Mouse (Mus musculus) stomach, embryonic 15.5 days (tissue): Measurements from ENCODE around the gene Lats2. TPM values are rescaled to one million over a fixed set of nuclear protein-coding genes. Genes with fewer than 3 reads are reported as not detected.
"Not testable (repeated sequence)": the region's sequence is repeated elsewhere in the genome, so short reads cannot be mapped to it uniquely, and the experiment has no call there.

Experiments used
- ATAC-seq: fragments of 200-750 bp; cut with Nextera tagmentation; 2 replicates; pipeline ENCODE4 v1.8.0; 2017; ENCODE audit warnings: low read depth, moderate number of reproducible peaks, moderate TSS enrichment; ENCODE audit not compliant: insufficient read depth, low FRiP score
- H3K27ac ChIP-seq: fragments of 300-500 bp; sonication (generic); 2 replicates; pipeline ENCODE4 v1.5.1; 2015; ENCODE audit warnings: mild to moderate bottlenecking, inconsistent platforms
- H3K27me3 ChIP-seq: fragments of 300-500 bp; sonication (generic); replicated peaks from 2 replicates; pipeline ENCODE4 v1.6.1; 2015; ENCODE audit warnings: inconsistent platforms
- H3K36me3 ChIP-seq: fragments of 300-500 bp; sonication (generic); 2 replicates; pipeline ENCODE4 v1.6.1; 2015; ENCODE audit warnings: inconsistent platforms
- H3K4me1 ChIP-seq: fragments of 300-500 bp; sonication (generic); 2 replicates; pipeline ENCODE4 v1.6.1; 2015; ENCODE audit warnings: inconsistent platforms
- H3K4me2 ChIP-seq: fragments of 300-500 bp; sonication (generic); 2 replicates; pipeline ENCODE4 v1.6.1; 2015; ENCODE audit warnings: mild to moderate bottlenecking, inconsistent platforms
- H3K4me3 ChIP-seq: fragments of 300-500 bp; sonication (generic); replicated peaks from 2 replicates; pipeline ENCODE4 v1.5.1; 2015; ENCODE audit warnings: inconsistent platforms
- H3K9ac ChIP-seq: fragments of 300-500 bp; sonication (generic); 2 replicates; pipeline ENCODE4 v1.6.1; 2015; ENCODE audit warnings: inconsistent platforms
- H3K9me3 ChIP-seq: fragments of 300-500 bp; sonication (generic); 2 replicates; pipeline ENCODE4 v1.6.1; 2016; ENCODE audit warnings: inconsistent platforms
- WGBS: fragments of 180-500 bp; shearing (Covaris S2); methylation state at CpG from one replicate; pipeline ENCODE4 v1.1.7; 2015; 5-methylcytosine and 5-hydroxymethylcytosine counted together
- polyA plus RNA-seq: library from polyadenylated mRNA; unstranded; fragments of >200 nt; fragmentation: Nextera tagmentation; extraction: Ambion mirVana; gene quantifications from 2 replicates; pipeline ENCODE4 v1.2.1, GENCODE M21; 2015

The Lats2 gene
- polyA plus RNA-seq, 1 experiment from 2014 or later: 19.1 TPM

GRCm38 (mm10) chr14:57690681-57691080 lies 67.5 kb downstream of the Lats2 start:
- Histone ChIP-seq H3K4me3 (no peak overlapping the region), H3K4me1 (no peaks in the 10 kb centered on the region), H3K4me2 (no peak overlapping the region), H3K36me3 (peaks cover 12% of the 10 kb centered on the region), H3K27ac (no peak overlapping the region), H3K9me3 (no peaks in the 10 kb centered on the region), H3K9ac (no peak overlapping the region), H3K27me3 (no peaks in the 10 kb centered on the region)
- 87% methylated on average over 8 of the region's 8 CpGs for WGBS
- no peak for ATAC-seq

- not testable (repeated sequence) for H3K9me3 ChIP-seq, H3K27ac ChIP-seq, H3K9ac ChIP-seq, H3K4me1 ChIP-seq, H3K27me3 ChIP-seq, H3K4me2 ChIP-seq, ATAC-seq, H3K36me3 ChIP-seq, H3K4me3 ChIP-seq
- 89% methylated on average over 7 of the region's 7 CpGs for WGBS
These were observed 70.1 kb downstream of the Lats2 start for GRCm38 (mm10) chr14:57688066-57688465.

GRCm38 (mm10) chr14:57687441-57687840 lies 70.7 kb downstream of the Lats2 start:
- Histone ChIP-seq H3K9ac (no peak overlapping the region), H3K36me3 (peaks cover 5% of the 10 kb centered on the region; the same call in 1 of the 2 replicates), H3K4me1 (no peaks in the 10 kb centered on the region), H3K27me3 (no peaks in the 10 kb centered on the region), H3K4me3 (no peak overlapping the region), H3K27ac (no peak overlapping the region), H3K4me2 (no peak overlapping the region), H3K9me3 (no peaks in the 10 kb centered on the region)
- no peak for ATAC-seq
- WGBS: 81% methylated on average over 5 of the region's 5 CpGs

- WGBS: 93% methylated on average over 6 of the region's 6 CpGs
These were observed 71.5 kb downstream of the Lats2 start for GRCm38 (mm10) chr14:57686647-57687046.

GRCm38 (mm10) chr14:57684579-57684978 lies 73.6 kb downstream of the Lats2 start:
- Histone ChIP-seq H3K36me3 (no peaks in the 10 kb centered on the region), H3K4me1 (no peaks in the 10 kb centered on the region), H3K9ac (no peak overlapping the region), H3K9me3 (no peaks in the 10 kb centered on the region), H3K4me2 (no peak overlapping the region), H3K4me3 (no peak overlapping the region), H3K27ac (no peak overlapping the region), H3K27me3 (no peaks in the 10 kb centered on the region)
- WGBS: 3% methylated on average over 1 of the region's 1 CpGs
- ATAC-seq: no peak

More at GRCm38 (mm10) chr14:57686647-57687046, 71.5 kb downstream of the Lats2 start:
- Histone ChIP-seq H3K4me2 (no peak overlapping the region), H3K9me3 (no peaks in the 10 kb centered on the region), H3K27ac (no peak overlapping the region), H3K9ac (no peak overlapping the region), H3K4me3 (no peak overlapping the region), H3K27me3 (no peaks in the 10 kb centered on the region), H3K36me3 (peaks cover 2% of the 10 kb centered on the region; the same call in 1 of the 2 replicates), H3K4me1 (no peaks in the 10 kb centered on the region)
- ATAC-seq: no peak

- no peaks in the 10 kb centered on the region for H3K9me3 ChIP-seq
- no peaks in the 10 kb centered on the region for H3K4me1 ChIP-seq
- no peaks in the 10 kb centered on the region for H3K27me3 ChIP-seq
- no peak overlapping the region for H3K4me2 ChIP-seq
- 79% methylated on average over 4 of the region's 4 CpGs for WGBS
- no peak overlapping the region for H3K4me3 ChIP-seq
- ATAC-seq: no peak
- H3K27ac ChIP-seq: no peak overlapping the region
- no peak overlapping the region for H3K9ac ChIP-seq
- H3K36me3 ChIP-seq: no peaks in the 10 kb centered on the region
These were observed 75.4 kb downstream of the Lats2 start for GRCm38 (mm10) chr14:57682751-57683150.

GRCm38 (mm10) chr14:57679958-57680535 lies 78.1 kb downstream of the Lats2 start:
- Histone ChIP-seq H3K9ac (no peak overlapping the region), H3K36me3 (no peaks in the 10 kb centered on the region), H3K27ac (no peak overlapping the region), H3K4me1 (no peaks in the 10 kb centered on the region), H3K27me3 (no peaks in the 10 kb centered on the region), H3K4me2 (no peak overlapping the region), H3K4me3 (no peak overlapping the region), H3K9me3 (no peaks in the 10 kb centered on the region)
- ATAC-seq: 0 out of 2 replicates have a peak, but pooled peaks have one; percentile 14
- 37% methylated on average over 5 of the region's 5 CpGs for WGBS

- no peak overlapping the region for H3K9ac ChIP-seq
- H3K27ac ChIP-seq: no peak overlapping the region
- ATAC-seq: no peak
- no peaks in the 10 kb centered on the region for H3K27me3 ChIP-seq
- no peaks in the 10 kb centered on the region for H3K36me3 ChIP-seq
- H3K4me3 ChIP-seq: no peak overlapping the region
- no peaks in the 10 kb centered on the region for H3K4me1 ChIP-seq
- H3K4me2 ChIP-seq: no peak overlapping the region
- no peaks in the 10 kb centered on the region for H3K9me3 ChIP-seq
- 9% methylated on average over 1 of the region's 1 CpGs for WGBS
These were observed 78.7 kb downstream of the Lats2 start for GRCm38 (mm10) chr14:57679523-57679922.

- H3K4me1 ChIP-seq: no peaks in the 10 kb centered on the region
- no peak overlapping the region for H3K4me3 ChIP-seq
- H3K9ac ChIP-seq: no peak overlapping the region
- H3K4me2 ChIP-seq: no peak overlapping the region
- no peak overlapping the region for H3K27ac ChIP-seq
- no peaks in the 10 kb centered on the region for H3K36me3 ChIP-seq
- 33% methylated on average over 2 of the region's 2 CpGs for WGBS
- no peaks in the 10 kb centered on the region for H3K9me3 ChIP-seq
- H3K27me3 ChIP-seq: no peaks in the 10 kb centered on the region
- no peak for ATAC-seq
These were observed 82.7 kb downstream of the Lats2 start for GRCm38 (mm10) chr14:57675481-57675880.

GRCm38 (mm10) chr14:57665628-57665950 lies 92.6 kb downstream of the Lats2 start:
- 7% methylated on average over 10 of the region's 10 CpGs for WGBS
- ATAC-seq: no peak
- H3K27ac ChIP-seq: peak overlapping the region; percentile 95
- peak overlapping the region; percentile 86 for H3K9ac ChIP-seq
- H3K4me1 ChIP-seq: peaks cover 3% of the 10 kb centered on the region; the same call in 1 of the 2 replicates
- peak overlapping the region; percentile 87 for H3K4me3 ChIP-seq
- no peaks in the 10 kb centered on the region for H3K36me3 ChIP-seq
- H3K4me2 ChIP-seq: peak overlapping the region; percentile 89
- no peaks in the 10 kb centered on the region for H3K9me3 ChIP-seq
- H3K27me3 ChIP-seq: no peaks in the 10 kb centered on the region

GRCm38 (mm10) chr14:57664822-57665627 lies 93.2 kb downstream of the Lats2 start, which contains the start of gene Xpo4:
Gene Xpo4 (minus strand): TSS chr14:57665430.
- Histone ChIP-seq H3K9ac (peak within 1 kb of the TSS; percentile 86), H3K4me1 (peaks cover 3% of the 10 kb centered on the region; the same call in 1 of the 2 replicates), H3K27ac (peak within 1 kb of the TSS; percentile 95), H3K4me3 (peak within 1 kb of the TSS; percentile 87), H3K36me3 (no peaks in the 10 kb centered on the region), H3K27me3 (no peaks in the 10 kb centered on the region), H3K4me2 (peak within 1 kb of the TSS; percentile 89), H3K9me3 (no peaks in the 10 kb centered on the region)
- WGBS: under 1% methylated on average over 74 of the region's 80 CpGs
- peak; percentile 92 for ATAC-seq

- under 1% methylated on average over 19 of the region's 19 CpGs for WGBS
- Histone ChIP-seq H3K27me3 (no peaks in the 10 kb centered on the region), H3K4me2 (peak overlapping the region; percentile 89), H3K9me3 (no peaks in the 10 kb centered on the region), H3K4me3 (peak overlapping the region; percentile 87), H3K9ac (peak overlapping the region; percentile 86), H3K27ac (peak overlapping the region; percentile 95), H3K4me1 (peaks cover 3% of the 10 kb centered on the region; the same call in 1 of the 2 replicates), H3K36me3 (no peaks in the 10 kb centered on the region)
- ATAC-seq: peak; percentile 47; the same call in 1 of the 2 replicates
These were observed 93.8 kb downstream of the Lats2 start for GRCm38 (mm10) chr14:57664311-57664821.
